Mouse (Mus musculus) forebrain, embryonic 14.5 days (tissue): ENCODE results near the gene Camkk1. TPM values are rescaled to one million over a fixed set of nuclear protein-coding genes. Genes with fewer than 3 reads are reported as not detected.

Experiments
- ATAC-seq: fragments of 200-750 bp; cut with Nextera tagmentation; 2 replicates; pipeline ENCODE4 v1.8.0; 2017; ENCODE audit warnings: mild to moderate bottlenecking, moderate library complexity
- DNase-seq: peaks from one replicate; pipeline ENCODE4 v3.0.0-alpha.2; 2015; ENCODE audit warnings: low spot score
- H3K27ac ChIP-seq: fragments of 300-500 bp; sonication (generic); 2 replicates; pipeline ENCODE4 v1.5.1; 2014; ENCODE audit warnings: low read depth, mild to moderate bottlenecking, control low read depth, low read length, moderate library complexity
- H3K27me3 ChIP-seq: fragments of 300-500 bp; sonication (generic); replicated peaks from 2 replicates; pipeline ENCODE4 v1.6.1; 2014; ENCODE audit warnings: low read length, control low read depth, mixed read lengths; ENCODE audit not compliant: control insufficient read depth, insufficient read depth
- H3K36me3 ChIP-seq: fragments of 300-500 bp; sonication (generic); 2 replicates; pipeline ENCODE4 v1.6.1; 2014; ENCODE audit warnings: low read length, control low read depth; ENCODE audit not compliant: control insufficient read depth, insufficient read depth
- H3K4me1 ChIP-seq: fragments of 300-500 bp; sonication (generic); 2 replicates; pipeline ENCODE4 v1.6.1; 2014; ENCODE audit warnings: antibody characterized with exemption, low read length, control low read depth; ENCODE audit not compliant: control insufficient read depth, insufficient read depth
- H3K4me2 ChIP-seq: fragments of 300-500 bp; sonication (generic); 2 replicates; pipeline ENCODE4 v1.6.1; 2014; ENCODE audit warnings: mild to moderate bottlenecking, control low read depth, low read length
- H3K4me3 ChIP-seq: fragments of 300-500 bp; sonication (generic); 2 replicates; pipeline ENCODE4 v1.5.1; 2014; ENCODE audit warnings: low read depth, low read length, control low read depth
- H3K9ac ChIP-seq: fragments of 300-500 bp; sonication (generic); 2 replicates; pipeline ENCODE4 v1.6.1; 2014; ENCODE audit warnings: mild to moderate bottlenecking, low read length, control low read depth, moderate library complexity
- H3K9me3 ChIP-seq: fragments of 300-500 bp; sonication (generic); replicated peaks from 2 replicates; pipeline ENCODE4 v1.6.1; 2016; ENCODE audit warnings: low read length, control low read depth, mixed read lengths; ENCODE audit not compliant: control insufficient read depth
- WGBS: fragments of 180-500 bp; shearing (Covaris S2); extraction: QIAGEN DNeasy Blood & Tissue Kit; methylation state at CpG from one replicate; pipeline ENCODE4 v1.1.7; 2014; 5-methylcytosine and 5-hydroxymethylcytosine counted together
- polyA plus RNA-seq: library from polyadenylated mRNA; unstranded; fragments of >200 nt; fragmentation: Nextera tagmentation; extraction: Ambion mirVana; gene quantifications from 2 replicates; pipeline ENCODE4 v1.2.1, GENCODE M21; 2014

The Camkk1 gene
- polyA plus RNA-seq, 1 experiment from 2014 or later = 8.0 TPM

GRCm38 (mm10) chr11:73007698-73008481 is 10.9 kb upstream of the Camkk1 start:
- Histone ChIP-seq H3K27me3 (no peaks in the 10 kb centered on the region), H3K9ac (no peak overlapping the region), H3K4me2 (no peak overlapping the region), H3K4me3 (no peak overlapping the region), H3K27ac (no peak overlapping the region), H3K4me1 (no peaks in the 10 kb centered on the region), H3K9me3 (no peaks in the 10 kb centered on the region), H3K36me3 (no peaks in the 10 kb centered on the region)
- WGBS = 65% methylated on average over 11 of the region's 11 CpGs
- ATAC-seq (0 out of 2 replicates have a peak, but pooled peaks have one; percentile 44), DNase-seq (peak; percentile 45)

GRCm38 (mm10) chr11:73008826-73009225 is 10.0 kb upstream of the Camkk1 start:
- Histone ChIP-seq H3K4me2 (no peak overlapping the region), H3K9me3 (no peaks in the 10 kb centered on the region), H3K4me3 (no peak overlapping the region), H3K36me3 (no peaks in the 10 kb centered on the region), H3K27ac (no peak overlapping the region), H3K27me3 (no peaks in the 10 kb centered on the region), H3K4me1 (no peaks in the 10 kb centered on the region), H3K9ac (no peak overlapping the region)
- no peak for DNase-seq
- WGBS = 64% methylated on average over 2 of the region's 2 CpGs
- no peak for ATAC-seq

GRCm38 (mm10) chr11:73009531-73010274 is 9.1 kb upstream of the Camkk1 start:
- no peak overlapping the region for H3K9ac ChIP-seq
- no peak overlapping the region for H3K27ac ChIP-seq
- no peaks in the 10 kb centered on the region for H3K4me1 ChIP-seq
- no peaks in the 10 kb centered on the region for H3K36me3 ChIP-seq
- no peaks in the 10 kb centered on the region for H3K9me3 ChIP-seq
- WGBS = 54% methylated on average over 13 of the region's 13 CpGs
- ATAC-seq = no peak
- no peak overlapping the region for H3K4me2 ChIP-seq
- H3K27me3 ChIP-seq = no peaks in the 10 kb centered on the region
- DNase-seq = no peak
- H3K4me3 ChIP-seq = no peak overlapping the region

- 0 out of 2 replicates have a peak, but pooled peaks cover 3% of the 10 kb centered on the region for H3K27me3 ChIP-seq
- H3K4me3 ChIP-seq = no peak overlapping the region
- H3K4me1 ChIP-seq = no peaks in the 10 kb centered on the region
- H3K4me2 ChIP-seq = no peak overlapping the region
- H3K36me3 ChIP-seq = no peaks in the 10 kb centered on the region
- DNase-seq (no peak), ATAC-seq (no peak)
- H3K27ac ChIP-seq = no peak overlapping the region
- no peaks in the 10 kb centered on the region for H3K9me3 ChIP-seq
- 74% methylated on average over 5 of the region's 5 CpGs for WGBS
- no peak overlapping the region for H3K9ac ChIP-seq
Measured at GRCm38 (mm10) chr11:73013981-73014380, 4.8 kb upstream of the Camkk1 start.

GRCm38 (mm10) chr11:73014831-73015344 is 3.9 kb upstream of the Camkk1 start:
- H3K4me2 ChIP-seq = no peak overlapping the region
- H3K4me3 ChIP-seq = no peak overlapping the region
- no peak for ATAC-seq
- 74% methylated on average over 4 of the region's 4 CpGs for WGBS
- H3K27me3 ChIP-seq = peaks cover 8% of the 10 kb centered on the region
- DNase-seq = no peak
- no peak overlapping the region for H3K27ac ChIP-seq
- no peaks in the 10 kb centered on the region for H3K36me3 ChIP-seq
- H3K9ac ChIP-seq = no peak overlapping the region
- H3K9me3 ChIP-seq = no peaks in the 10 kb centered on the region
- no peaks in the 10 kb centered on the region for H3K4me1 ChIP-seq

- WGBS = 61% methylated on average over 5 of the region's 5 CpGs
- no peak overlapping the region for H3K9ac ChIP-seq
- ATAC-seq (no peak), DNase-seq (no peak)
- no peak overlapping the region for H3K4me3 ChIP-seq
- H3K27ac ChIP-seq = no peak overlapping the region
- no peak overlapping the region for H3K4me2 ChIP-seq
- H3K4me1 ChIP-seq = no peaks in the 10 kb centered on the region
- no peaks in the 10 kb centered on the region for H3K36me3 ChIP-seq
- H3K27me3 ChIP-seq = peaks cover 14% of the 10 kb centered on the region
- H3K9me3 ChIP-seq = no peaks in the 10 kb centered on the region
Measured at GRCm38 (mm10) chr11:73015391-73016102, 3.3 kb upstream of the Camkk1 start.

GRCm38 (mm10) chr11:73016103-73016420 is 2.7 kb upstream of the Camkk1 start:
- Histone ChIP-seq H3K4me2 (no peak overlapping the region), H3K27me3 (peaks cover 14% of the 10 kb centered on the region), H3K9ac (no peak overlapping the region), H3K9me3 (no peaks in the 10 kb centered on the region), H3K27ac (no peak overlapping the region), H3K4me1 (no peaks in the 10 kb centered on the region), H3K36me3 (no peaks in the 10 kb centered on the region), H3K4me3 (no peak overlapping the region)
- no peak for ATAC-seq
- no peak for DNase-seq
- WGBS = 67% methylated on average over 6 of the region's 6 CpGs

- peak overlapping the region; percentile 66 for H3K4me3 ChIP-seq
- WGBS = under 1% methylated on average over 46 of the region's 46 CpGs
- no peaks in the 10 kb centered on the region for H3K9me3 ChIP-seq
- ATAC-seq (peak; percentile 67), DNase-seq (peak; percentile 69)
- H3K4me2 ChIP-seq = peak overlapping the region; percentile 93
- peak overlapping the region; percentile 72 for H3K9ac ChIP-seq
- H3K36me3 ChIP-seq = no peaks in the 10 kb centered on the region
- H3K4me1 ChIP-seq = no peaks in the 10 kb centered on the region
- peaks cover 20% of the 10 kb centered on the region for H3K27me3 ChIP-seq
- 0 out of 2 replicates have a peak overlapping the region, but pooled peaks have one; percentile 9 for H3K27ac ChIP-seq
Measured at GRCm38 (mm10) chr11:73019147-73019795, 463 bp downstream of the Camkk1 start.
